Mouse (Mus musculus) G1E (cell line): Measurements from ENCODE around the gene Maml2.

Experiments used
- CTCF ChIP-seq: IDR thresholded peaks from 2 replicates; pipeline ENCODE4 v1.5.1; 2012; ENCODE audit warnings: low read depth, low read length, inconsistent platforms, mixed read lengths
- GATA1 ChIP-seq: IDR thresholded peaks from 2 replicates; pipeline ENCODE4 v1.6.1; 2012; ENCODE audit warnings: borderline replicate concordance, low read length, inconsistent platforms, mixed read lengths
- GATA2 ChIP-seq: IDR thresholded peaks from 2 replicates; pipeline ENCODE4 v1.6.1; 2012; ENCODE audit warnings: low read depth, low read length, inconsistent platforms, borderline replicate concordance
- POLR2AphosphoS5 ChIP-seq: IDR thresholded peaks from 2 replicates; pipeline ENCODE4 v1.6.1; 2012; ENCODE audit warnings: low read depth, low read length, inconsistent platforms; ENCODE audit not compliant: insufficient replicate concordance
- TAL1 ChIP-seq: conservative IDR thresholded peaks from 2 replicates; pipeline ENCODE4 v1.6.1; 2012; ENCODE audit warnings: low read depth, low read length, inconsistent platforms, mixed read lengths

GRCm38 (mm10) chr9:13584435-13584834, 286.7 kb downstream of the Maml2 start:
- TF ChIP-seq CTCF (no peak), GATA1 (no peak), POLR2AphosphoS5 (no peak), TAL1 (no peak), GATA2 (no peak)
